Mouse (Mus musculus): ENCODE measurements at regions not wholly inside any gene's neighbourhood (a gene's known extent, or its start where the extent isn't known, plus 50 kb on each side); places are given as distances from the start of the nearest gene placed in this dataset.

DNA sequence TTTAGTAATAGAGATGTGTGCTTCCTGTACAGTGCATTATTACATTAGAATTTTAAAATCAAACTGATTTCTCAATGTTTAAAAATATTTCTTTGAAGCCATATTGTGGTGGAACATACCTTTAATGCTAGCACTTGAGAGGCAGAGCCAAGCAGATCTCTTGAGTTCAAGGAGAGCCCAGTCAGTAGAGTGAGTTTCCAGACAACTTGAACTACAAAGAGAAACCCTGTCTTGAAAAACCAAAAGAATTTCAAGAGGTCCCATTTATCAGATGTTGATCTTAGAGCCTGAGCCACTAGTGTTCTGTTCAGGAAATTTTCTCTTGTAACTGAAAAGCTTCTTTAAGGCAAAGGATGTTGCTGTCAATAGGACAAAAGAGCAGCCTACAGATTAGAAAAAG, 855.8 kb downstream of the Fam19a2 start:
- H3K27me3 ChIP-seq (replicated peaks), result no peaks in the 10 kb centered on the region
- H3K4me3 ChIP-seq (replicated peaks in 1 of 3; ENCODE audit: low read depth in 2 of 3, low read length in 2 of 3, poor library complexity in 1 of 3), result no peak overlapping the region
- H3K36me3 ChIP-seq (replicated peaks in 1 of 2; ENCODE audit: control insufficient read depth in 1 of 2, insufficient read depth in 1 of 2, low read length in 1 of 2), result no peaks in the 10 kb centered on the region
- peaks cover 29% of the 10 kb centered on the region for H3K9me3 ChIP-seq (replicated peaks; ENCODE audit: low read length)
- H3K27ac ChIP-seq (ENCODE audit: insufficient read depth, low read depth), result no peak overlapping the region
- no peak overlapping the region for H3K9ac ChIP-seq (ENCODE audit: insufficient read depth, low read depth)
- H3K4me2 ChIP-seq (ENCODE audit: insufficient read depth, low read depth, poor library complexity, severe bottlenecking), result no peak overlapping the region
- dilution Hi-C loops (cut with MboI; ENCODE audit: extremely low pct_ligation_motif_present, extremely low pct_unique_long_range_greater_than_20kb, low sequenced_read_pairs), result no loop called here
- in situ Hi-C loops (cut with MboI; ENCODE audit: low pct_ligation_motif_present, low pct_unique_long_range_greater_than_20kb, low sequenced_read_pairs), result no loop called here
- H3K4me1 ChIP-seq (ENCODE audit: control insufficient read depth in 1 of 2, insufficient read depth in 2 of 2), result no peaks in the 10 kb centered on the region
- no peaks in the 10 kb centered on the region for H3K79me2 ChIP-seq (replicated peaks; ENCODE audit: control insufficient read depth, extremely low read depth, insufficient read depth, poor library complexity, severe bottlenecking)
- no peak for TF ChIP-seq ZMIZ1 (IDR thresholded peaks at IDR 0.05; ENCODE audit: low read depth, low read length)
- TF ChIP-seq MAFK (IDR thresholded peaks at IDR 0.05; ENCODE audit: insufficient replicate concordance, low read length), result no peak
- TF ChIP-seq NELFE (IDR thresholded peaks at IDR 0.05; ENCODE audit: low read depth, low read length), result no peak
- no peak for TF ChIP-seq JUND (conservative IDR thresholded peaks at IDR 0.05; ENCODE audit: low read depth, low read length)
- no peak for TF ChIP-seq ELF1 (IDR thresholded peaks at IDR 0.05; ENCODE audit: low read depth, low read length)
- no peak for TF ChIP-seq ZKSCAN1 (IDR thresholded peaks at IDR 0.05; ENCODE audit: borderline replicate concordance, low read depth, low read length)
- no peak for TF ChIP-seq CTCF (conservative IDR thresholded peaks at IDR 0.05 in 1 of 2, IDR thresholded peaks at IDR 0.05 in 1 of 2; ENCODE audit: low read depth in 2 of 2, low read length in 2 of 2)
- TF ChIP-seq MYC (IDR thresholded peaks at IDR 0.05; ENCODE audit: low read depth, low read length), result no peak
- no peak for TF ChIP-seq CHD1 (IDR thresholded peaks at IDR 0.05; ENCODE audit: low read depth, low read length)
- no peak for TF ChIP-seq MAZ (IDR thresholded peaks at IDR 0.05; ENCODE audit: low read depth, low read length)
- TF ChIP-seq NRF1 (IDR thresholded peaks at IDR 0.05; ENCODE audit: low read depth, low read length), result no peak
- no peak for TF ChIP-seq GABPA (IDR thresholded peaks at IDR 0.05; ENCODE audit: insufficient replicate concordance, low read depth, low read length)
- no peak for TF ChIP-seq ZNF384 (IDR thresholded peaks at IDR 0.05; ENCODE audit: low read depth, low read length)
- no peak for TF ChIP-seq EP300 (IDR thresholded peaks at IDR 0.05; ENCODE audit: low read length)
- TF ChIP-seq ZC3H11A (IDR thresholded peaks at IDR 0.05; ENCODE audit: low read depth, low read length), result no peak
- no peak for TF ChIP-seq TBP (conservative IDR thresholded peaks at IDR 0.05; ENCODE audit: low read depth, low read length)
- no peak for TF ChIP-seq POLR2AphosphoS2 (IDR thresholded peaks at IDR 0.05; ENCODE audit: low read depth, low read length)
- DNase-seq (ENCODE audit: extremely low read depth), result no peak

DNA sequence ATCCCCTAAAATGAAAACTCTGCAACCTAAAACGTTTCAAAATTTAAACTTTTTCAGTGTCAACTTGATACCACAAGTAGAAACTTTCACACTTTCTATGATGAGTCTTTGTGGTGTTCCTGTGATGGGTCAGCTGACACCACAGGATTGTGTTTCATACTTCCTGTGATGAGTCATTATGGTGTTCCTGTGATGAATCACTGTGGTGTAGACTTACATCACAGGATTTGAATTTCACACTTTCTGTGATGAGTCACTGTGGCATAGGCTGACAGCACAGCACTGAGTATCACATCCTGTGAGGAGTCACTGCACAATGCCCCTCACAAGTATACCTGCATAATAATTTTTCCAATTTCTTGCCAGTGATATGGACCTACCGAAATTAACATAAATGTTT, 874.7 kb downstream of the Fam19a2 start:
- no peak overlapping the region for H3K9ac ChIP-seq (ENCODE audit: insufficient read depth, low read depth)
- H3K9me3 ChIP-seq (replicated peaks; ENCODE audit: low read length), result peaks cover 30% of the 10 kb centered on the region
- no peak overlapping the region for H3K4me3 ChIP-seq (replicated peaks in 1 of 3; ENCODE audit: low read depth in 2 of 3, low read length in 2 of 3, poor library complexity in 1 of 3)
- H3K79me2 ChIP-seq (replicated peaks; ENCODE audit: control insufficient read depth, extremely low read depth, insufficient read depth, poor library complexity, severe bottlenecking), result no peaks in the 10 kb centered on the region
- peak; percentile 12 for DNase-seq (ENCODE audit: extremely low read depth)
- in situ Hi-C loops (cut with MboI; ENCODE audit: low pct_ligation_motif_present, low pct_unique_long_range_greater_than_20kb, low sequenced_read_pairs), result no loop called here
- no peaks in the 10 kb centered on the region for H3K27me3 ChIP-seq (replicated peaks)
- H3K27ac ChIP-seq (ENCODE audit: insufficient read depth, low read depth), result no peak overlapping the region
- no peaks in the 10 kb centered on the region for H3K4me1 ChIP-seq (ENCODE audit: control insufficient read depth in 1 of 2, insufficient read depth in 2 of 2)
- no peaks in the 10 kb centered on the region for H3K36me3 ChIP-seq (replicated peaks in 1 of 2; ENCODE audit: control insufficient read depth in 1 of 2, insufficient read depth in 1 of 2, low read length in 1 of 2)
- dilution Hi-C loops (cut with MboI; ENCODE audit: extremely low pct_ligation_motif_present, extremely low pct_unique_long_range_greater_than_20kb, low sequenced_read_pairs), result no loop called here
- no peak overlapping the region for H3K4me2 ChIP-seq (ENCODE audit: insufficient read depth, low read depth, poor library complexity, severe bottlenecking)
- TF ChIP-seq GABPA (IDR thresholded peaks at IDR 0.05; ENCODE audit: insufficient replicate concordance, low read depth, low read length) (no peak), EP300 (IDR thresholded peaks at IDR 0.05; ENCODE audit: low read length) (peak; percentile 51), JUND (conservative IDR thresholded peaks at IDR 0.05; ENCODE audit: low read depth, low read length) (peak; percentile 71; the same call in 1 of the 2 replicates), TCF12 (IDR thresholded peaks at IDR 0.05; ENCODE audit: low read depth, low read length) (no peak), RAD21 (IDR thresholded peaks at IDR 0.05; ENCODE audit: low read depth, low read length) (no peak), MXI1 (IDR thresholded peaks at IDR 0.05; ENCODE audit: low read depth, low read length) (no peak), PAX5 (IDR thresholded peaks at IDR 0.05; ENCODE audit: low read length) (no peak), USF2 (conservative IDR thresholded peaks at IDR 0.05; ENCODE audit: low read depth, low read length) (no peak), ZC3H11A (IDR thresholded peaks at IDR 0.05; ENCODE audit: low read depth, low read length) (no peak), RCOR1 (conservative IDR thresholded peaks at IDR 0.05; ENCODE audit: low read depth, low read length) (no peak), SMC3 (IDR thresholded peaks at IDR 0.05; ENCODE audit: low read depth, low read length) (no peak), IRF4 (IDR thresholded peaks at IDR 0.05; ENCODE audit: low read depth, low read length) (peak; percentile 37; the same call in 1 of the 2 replicates), BHLHE40 (IDR thresholded peaks at IDR 0.05; ENCODE audit: low read depth, low read length) (peak; percentile 68), CHD2 (IDR thresholded peaks at IDR 0.05; ENCODE audit: low read length) (no peak), ELF1 (IDR thresholded peaks at IDR 0.05; ENCODE audit: low read depth, low read length) (no peak), SIN3A (IDR thresholded peaks at IDR 0.05; ENCODE audit: low read length) (no peak), ZNF384 (IDR thresholded peaks at IDR 0.05; ENCODE audit: low read depth, low read length) (no peak), POLR2AphosphoS2 (IDR thresholded peaks at IDR 0.05; ENCODE audit: low read depth, low read length) (no peak), NRF1 (IDR thresholded peaks at IDR 0.05; ENCODE audit: low read depth, low read length) (no peak), ETS1 (conservative IDR thresholded peaks at IDR 0.05; ENCODE audit: low read depth, low read length) (peak; percentile 64), ZKSCAN1 (IDR thresholded peaks at IDR 0.05; ENCODE audit: borderline replicate concordance, low read depth, low read length) (no peak), MEF2A (IDR thresholded peaks at IDR 0.05; ENCODE audit: borderline replicate concordance, low read depth, low read length) (no peak), CHD1 (IDR thresholded peaks at IDR 0.05; ENCODE audit: low read depth, low read length) (no peak), KAT2A (IDR thresholded peaks at IDR 0.05; ENCODE audit: insufficient replicate concordance, low read length) (no peak), MAFK (IDR thresholded peaks at IDR 0.05; ENCODE audit: insufficient replicate concordance, low read length) (0 out of 2 replicates have a peak, but pooled peaks have one; percentile 51), UBTF (IDR thresholded peaks at IDR 0.05; ENCODE audit: low read depth, low read length) (no peak)
